Mouse (Mus musculus) neural tube, embryonic 14.5 days (tissue): ENCODE results near the gene Ankrd34a. TPM values are rescaled to one million over a fixed set of nuclear protein-coding genes. Genes with fewer than 3 reads are reported as not detected.

Experiments used
- ATAC-seq: fragments of 200-750 bp; cut with Nextera tagmentation; 2 replicates; pipeline ENCODE4 v1.8.0; 2017; ENCODE audit warnings: low read depth, mild to moderate bottlenecking, moderate TSS enrichment, moderate library complexity
- H3K27ac ChIP-seq: fragments of 300-500 bp; sonication (generic); 2 replicates; pipeline ENCODE4 v1.5.1; 2014; ENCODE audit warnings: low read depth, mild to moderate bottlenecking, control low read depth, low read length, moderate library complexity, mixed read lengths
- H3K27me3 ChIP-seq: fragments of 300-500 bp; sonication (generic); 2 replicates; pipeline ENCODE4 v1.6.1; 2014; ENCODE audit warnings: low read length; ENCODE audit not compliant: control insufficient read depth, insufficient read depth
- H3K36me3 ChIP-seq: fragments of 300-500 bp; sonication (generic); 2 replicates; pipeline ENCODE4 v1.6.1; 2014; ENCODE audit warnings: low read length, mixed read lengths; ENCODE audit not compliant: control insufficient read depth, insufficient read depth
- H3K4me1 ChIP-seq: fragments of 300-500 bp; sonication (generic); 2 replicates; pipeline ENCODE4 v1.6.1; 2014; ENCODE audit warnings: low read length; ENCODE audit not compliant: control insufficient read depth, insufficient read depth
- H3K4me2 ChIP-seq: fragments of 300-500 bp; sonication (generic); 2 replicates; pipeline ENCODE4 v1.6.1; 2014; ENCODE audit warnings: mild to moderate bottlenecking, low read depth, low read length, control low read depth
- H3K4me3 ChIP-seq: fragments of 300-500 bp; sonication (generic); 2 replicates; pipeline ENCODE4 v1.5.1; 2014; ENCODE audit warnings: low read depth, low read length, control low read depth, mixed read lengths
- H3K9ac ChIP-seq: fragments of 300-500 bp; sonication (generic); replicated peaks from 2 replicates; pipeline ENCODE4 v1.6.1; 2014; ENCODE audit warnings: low read depth, mild to moderate bottlenecking, control low read depth, low read length, mixed read lengths
- H3K9me3 ChIP-seq: fragments of 300-500 bp; sonication (generic); 2 replicates; pipeline ENCODE4 v1.6.1; 2016; ENCODE audit warnings: low read length; ENCODE audit not compliant: control insufficient read depth
- WGBS: fragments of 180-500 bp; shearing (Covaris S2); extraction: QIAGEN DNeasy Blood & Tissue Kit; methylation state at CpG from one replicate; pipeline ENCODE4 v1.1.7; 2014; 5-methylcytosine and 5-hydroxymethylcytosine counted together
- polyA plus RNA-seq: library from polyadenylated mRNA; unstranded; fragments of >200 nt; fragmentation: Nextera tagmentation; extraction: Ambion mirVana; gene quantifications from 2 replicates; pipeline ENCODE4 v1.2.1, GENCODE M21; 2014

The Ankrd34a gene
- polyA plus RNA-seq, 1 experiment from 2014 or later = 21.0 TPM

GRCm38 (mm10) chr3:96635906-96636305 is 39.5 kb downstream of the Ankrd34a start:
- WGBS = 12% methylated on average over 15 of the region's 15 CpGs

GRCm38 (mm10) chr3:96636448-96636847 is 40.0 kb downstream of the Ankrd34a start:
- peak overlapping the region; percentile 91 for H3K4me2 ChIP-seq
- peaks cover 21% of the 10 kb centered on the region for H3K36me3 ChIP-seq
- peak overlapping the region; percentile 90 for H3K4me3 ChIP-seq
- ATAC-seq = no peak
- H3K9me3 ChIP-seq = no peaks in the 10 kb centered on the region
- no peak overlapping the region for H3K27ac ChIP-seq
- no peak overlapping the region for H3K9ac ChIP-seq
- peaks cover 11% of the 10 kb centered on the region; the same call in 1 of the 2 replicates for H3K4me1 ChIP-seq
- 73% methylated on average over 11 of the region's 11 CpGs for WGBS
- H3K27me3 ChIP-seq = no peaks in the 10 kb centered on the region

More at GRCm38 (mm10) chr3:96635906-96636305, 39.5 kb downstream of the Ankrd34a start:
- ATAC-seq = peak; percentile 12; the same call in 1 of the 2 replicates
- H3K4me2 ChIP-seq = peak overlapping the region; percentile 91
- H3K4me3 ChIP-seq = peak overlapping the region; percentile 90
- H3K9me3 ChIP-seq = no peaks in the 10 kb centered on the region
- H3K36me3 ChIP-seq = peaks cover 25% of the 10 kb centered on the region
- peak overlapping the region; percentile 82; the same call in 1 of the 2 replicates for H3K27ac ChIP-seq
- peak overlapping the region; percentile 90 for H3K9ac ChIP-seq
- peaks cover 16% of the 10 kb centered on the region for H3K4me1 ChIP-seq
- no peaks in the 10 kb centered on the region for H3K27me3 ChIP-seq

- Histone ChIP-seq H3K9ac (no peak overlapping the region), H3K4me2 (no peak overlapping the region), H3K27ac (no peak overlapping the region), H3K27me3 (no peaks in the 10 kb centered on the region), H3K9me3 (no peaks in the 10 kb centered on the region), H3K4me3 (no peak overlapping the region), H3K4me1 (peaks cover 11% of the 10 kb centered on the region; the same call in 1 of the 2 replicates), H3K36me3 (peaks cover 17% of the 10 kb centered on the region)
- WGBS = 81% methylated on average over 1 of the region's 1 CpGs
- ATAC-seq = no peak
Measured at GRCm38 (mm10) chr3:96639219-96639618, 42.8 kb downstream of the Ankrd34a start.

DNA sequence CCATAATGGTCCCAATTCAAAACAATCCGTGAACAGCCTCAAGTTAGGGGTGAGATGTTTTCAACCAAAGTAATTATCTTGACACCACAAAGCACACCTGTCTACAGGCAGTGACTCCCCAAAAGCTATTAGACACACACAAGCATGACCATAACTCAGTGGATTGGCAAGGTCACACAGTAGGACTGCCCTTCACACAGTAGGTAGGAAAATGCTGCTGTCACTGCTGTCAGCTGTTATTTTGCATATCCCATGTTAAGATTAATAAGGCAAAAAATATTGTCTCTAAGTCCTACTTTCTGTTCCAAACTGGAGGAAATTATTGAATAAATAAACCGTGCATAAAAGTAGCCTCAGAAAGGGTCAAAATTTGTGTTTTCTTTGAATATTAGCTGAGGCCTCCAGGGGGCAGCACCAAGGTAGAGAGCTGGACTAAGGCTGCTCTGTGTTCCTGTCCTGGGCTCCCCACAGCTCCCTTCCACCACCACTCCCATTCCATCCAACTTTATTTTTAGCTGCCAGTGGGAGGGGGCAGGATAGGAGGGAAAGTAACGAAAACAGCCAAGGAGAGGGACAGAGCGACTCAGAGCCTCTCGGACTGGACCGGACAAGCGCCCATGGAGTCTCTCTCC is 48.7 kb downstream of the Ankrd34a start, which contains the start of gene Itga10:
Gene Itga10, plus strand, starts transcription at position 567 of the 632 bp plus-strand sequence.
- H3K4me1 ChIP-seq = no peaks in the 10 kb centered on the region
- 74% methylated on average over 7 of the region's 7 CpGs for WGBS
- peaks cover 13% of the 10 kb centered on the region for H3K36me3 ChIP-seq
- no peak for ATAC-seq
- H3K4me3 ChIP-seq = no peak within 1 kb of the TSS
- no peak within 1 kb of the TSS for H3K27ac ChIP-seq
- H3K9ac ChIP-seq = no peak within 1 kb of the TSS
- no peak within 1 kb of the TSS for H3K4me2 ChIP-seq
- no peaks in the 10 kb centered on the region for H3K27me3 ChIP-seq
- no peaks in the 10 kb centered on the region for H3K9me3 ChIP-seq

DNA sequence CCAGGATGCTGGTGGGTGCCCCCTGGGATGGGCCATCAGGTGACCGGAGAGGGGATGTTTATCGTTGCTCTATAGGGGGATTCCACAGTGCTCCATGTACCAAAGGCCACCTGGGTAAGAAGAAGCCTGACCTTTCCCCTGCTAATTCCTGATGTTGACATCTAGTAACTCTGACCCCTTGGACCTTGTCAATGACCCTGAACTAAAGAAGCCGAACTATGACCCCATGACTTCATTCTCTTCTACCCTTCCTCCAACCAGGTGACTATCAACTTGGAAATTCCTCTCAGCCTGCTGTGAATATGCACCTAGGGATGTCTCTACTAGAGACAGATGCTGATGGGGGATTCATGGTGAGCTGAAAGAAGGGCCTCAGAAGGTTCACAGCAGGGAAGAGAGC is 50.9 kb downstream of the Ankrd34a start:
- Histone ChIP-seq H3K27ac (no peak overlapping the region), H3K36me3 (peaks cover 13% of the 10 kb centered on the region), H3K4me2 (no peak overlapping the region), H3K4me1 (no peaks in the 10 kb centered on the region), H3K27me3 (no peaks in the 10 kb centered on the region), H3K9ac (no peak overlapping the region), H3K4me3 (no peak overlapping the region), H3K9me3 (no peaks in the 10 kb centered on the region)
- no peak for ATAC-seq
- WGBS = 90% methylated on average over 3 of the region's 3 CpGs

Other genes with a start within 250 kb of the Ankrd34a start
- not detected in 2 replicates for gene BC107364, start 144.3 kb upstream of the Ankrd34a start, polyA plus RNA-seq
- gene Hfe2, start 71.5 kb upstream of the Ankrd34a start, polyA plus RNA-seq = 1.3 and 2.0 TPM in 2 replicates
- gene Txnip, start 38.7 kb upstream of the Ankrd34a start, polyA plus RNA-seq = 48.9 and 75.6 TPM in 2 replicates
- 0.90 and 1.2 TPM in 2 replicates for gene Gm16253, start 19.7 kb upstream of the Ankrd34a start, polyA plus RNA-seq
- 20.5 and 22.9 TPM in 2 replicates for gene Polr3gl, start 2.5 kb upstream of the Ankrd34a start, polyA plus RNA-seq
- gene Lix1l, start 4.5 kb downstream of the Ankrd34a start, polyA plus RNA-seq = 7.4 and 7.6 TPM in 2 replicates
- gene Rbm8a, start 33.3 kb downstream of the Ankrd34a start, polyA plus RNA-seq = 115 and 117 TPM in 2 replicates
- gene Pex11b, start 38.7 kb downstream of the Ankrd34a start, polyA plus RNA-seq = 58.3 and 59.6 TPM in 2 replicates
- 0.15 TPM in 1 of 2 replicates, not detected in the other for gene Gm42957, start 38.8 kb downstream of the Ankrd34a start, polyA plus RNA-seq
- gene Itga10, start 48.9 kb downstream of the Ankrd34a start, polyA plus RNA-seq = 1.0 and 1.3 TPM in 2 replicates
- 0.83 and 1.0 TPM in 2 replicates for gene Ankrd35, start 73.5 kb downstream of the Ankrd34a start, polyA plus RNA-seq
- gene Pias3, start 99.7 kb downstream of the Ankrd34a start, polyA plus RNA-seq = 20.9 and 24.7 TPM in 2 replicates
- gene Nudt17, start 111.9 kb downstream of the Ankrd34a start, polyA plus RNA-seq = 19.1 and 21.7 TPM in 2 replicates
- gene Polr3c, start 131.0 kb downstream of the Ankrd34a start, polyA plus RNA-seq = 32.4 and 35.3 TPM in 2 replicates
- 81.9 and 86.5 TPM in 2 replicates for gene Rnf115, start 131.0 kb downstream of the Ankrd34a start, polyA plus RNA-seq
- not detected in 2 replicates for gene Pdzk1, start 232.6 kb downstream of the Ankrd34a start, polyA plus RNA-seq
- gene Cd160, start 232.7 kb downstream of the Ankrd34a start, polyA plus RNA-seq = 0.41 and 0.48 TPM in 2 replicates